Mouse (Mus musculus) liver, embryonic 16.5 days (tissue): ENCODE measurements at regions not wholly inside any gene's neighbourhood (a gene's known extent, or its start where the extent isn't known, plus 50 kb on each side); places are given as distances from the start of the nearest gene placed in this dataset.
A peak's percentile ranks its signal among the peaks of the same experiment; 100 is the strongest.

Experiments
- ATAC-seq: fragments of 200-750 bp; cut with Nextera tagmentation; 2 replicates; pipeline ENCODE4 v1.8.0; 2017; ENCODE audit warnings: low read depth, mild to moderate bottlenecking, moderate number of reproducible peaks, moderate library complexity
- H3K27ac ChIP-seq: fragments of 300-500 bp; sonication (generic); 2 replicates; pipeline ENCODE4 v1.5.1; 2014; ENCODE audit warnings: mild to moderate bottlenecking, low read length
- H3K27me3 ChIP-seq: fragments of 300-500 bp; sonication (generic); 2 replicates; pipeline ENCODE4 v1.6.1; 2014; ENCODE audit warnings: low read depth, low read length, mixed read lengths; ENCODE audit not compliant: control insufficient read depth, insufficient read depth
- H3K36me3 ChIP-seq: fragments of 300-500 bp; sonication (generic); 2 replicates; pipeline ENCODE4 v1.6.1; 2014; ENCODE audit warnings: mild to moderate bottlenecking; ENCODE audit not compliant: control insufficient read depth, insufficient read depth
- H3K4me1 ChIP-seq: fragments of 300-500 bp; sonication (generic); 2 replicates; pipeline ENCODE4 v1.6.1; 2014; ENCODE audit warnings: low read depth, low read length, mixed read lengths; ENCODE audit not compliant: control insufficient read depth
- H3K4me2 ChIP-seq: fragments of 300-500 bp; sonication (generic); 2 replicates; pipeline ENCODE4 v1.6.1; 2014; ENCODE audit warnings: low read depth, low read length, mixed read lengths
- H3K4me3 ChIP-seq: fragments of 300-500 bp; sonication (generic); 2 replicates; pipeline ENCODE4 v1.5.1; 2014; ENCODE audit warnings: low read depth, mild to moderate bottlenecking, low read length
- H3K9ac ChIP-seq: fragments of 300-500 bp; sonication (generic); 2 replicates; pipeline ENCODE4 v1.6.1; 2014; ENCODE audit warnings: low read depth, low read length
- H3K9me3 ChIP-seq: fragments of 300-500 bp; sonication (generic); replicated peaks from 2 replicates; pipeline ENCODE4 v1.6.1; 2016; ENCODE audit warnings: low read length; ENCODE audit not compliant: control insufficient read depth
- WGBS: fragments of 180-500 bp; shearing (Covaris S2); extraction: QIAGEN DNeasy Blood & Tissue Kit; methylation state at CpG from one replicate; pipeline ENCODE4 v1.1.7; 2014; ENCODE audit not compliant: insufficient replicate concordance; 5-methylcytosine and 5-hydroxymethylcytosine counted together

DNA sequence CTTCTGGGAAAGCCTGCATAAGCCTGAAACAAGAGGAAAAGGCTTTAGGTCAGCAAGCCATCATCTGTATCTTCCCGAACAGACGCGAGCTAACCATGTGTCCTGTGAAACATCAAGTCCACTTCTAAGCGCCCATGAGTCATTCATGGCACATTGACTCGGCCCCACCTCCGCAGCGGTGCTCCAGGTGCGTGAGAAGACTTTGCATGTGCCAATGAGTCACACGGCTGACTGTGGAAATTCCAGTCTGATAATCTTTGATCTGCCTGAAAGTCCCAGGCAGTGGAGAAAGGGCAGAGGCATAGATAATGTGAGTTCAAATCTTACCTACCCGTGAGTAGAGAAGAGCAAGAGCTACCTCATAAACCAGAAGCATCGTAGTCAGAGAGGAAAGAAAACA is 137.8 kb downstream of the Pfkfb3 start:
- H3K36me3 ChIP-seq = no peaks in the 10 kb centered on the region
- no peaks in the 10 kb centered on the region for H3K9me3 ChIP-seq
- no peak overlapping the region for H3K4me3 ChIP-seq
- no peak for ATAC-seq
- H3K4me1 ChIP-seq = no peaks in the 10 kb centered on the region
- H3K4me2 ChIP-seq = no peak overlapping the region
- no peak overlapping the region for H3K9ac ChIP-seq
- WGBS = 80% methylated on average over 11 of the region's 11 CpGs
- H3K27ac ChIP-seq = no peak overlapping the region
- no peaks in the 10 kb centered on the region for H3K27me3 ChIP-seq

DNA sequence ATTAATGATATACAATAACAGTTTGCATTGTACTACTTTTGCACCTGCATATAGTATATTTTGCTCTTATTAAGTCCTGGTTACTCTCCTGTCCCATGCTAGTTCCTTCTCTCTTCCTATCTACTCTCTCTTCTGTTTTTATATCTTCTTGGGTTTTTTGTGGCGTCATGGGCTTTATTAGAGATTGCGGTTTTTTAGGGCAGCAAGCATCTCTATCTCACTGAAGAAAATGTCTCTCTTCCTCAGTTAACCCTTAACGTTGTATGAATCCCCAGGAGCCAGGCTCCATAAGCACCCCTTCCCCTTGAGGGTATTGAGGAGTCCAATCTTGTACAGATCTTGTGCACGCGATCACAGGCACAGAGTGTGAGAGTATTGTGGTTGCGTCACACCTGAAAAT is 141.4 kb downstream of the Pfkfb3 start:
- WGBS = 72% methylated on average over 6 of the region's 6 CpGs
- Histone ChIP-seq H3K9me3 (no peaks in the 10 kb centered on the region), H3K27ac (no peak overlapping the region), H3K4me3 (no peak overlapping the region), H3K4me1 (no peaks in the 10 kb centered on the region), H3K9ac (no peak overlapping the region), H3K27me3 (no peaks in the 10 kb centered on the region), H3K36me3 (no peaks in the 10 kb centered on the region), H3K4me2 (no peak overlapping the region)
- ATAC-seq = no peak

DNA sequence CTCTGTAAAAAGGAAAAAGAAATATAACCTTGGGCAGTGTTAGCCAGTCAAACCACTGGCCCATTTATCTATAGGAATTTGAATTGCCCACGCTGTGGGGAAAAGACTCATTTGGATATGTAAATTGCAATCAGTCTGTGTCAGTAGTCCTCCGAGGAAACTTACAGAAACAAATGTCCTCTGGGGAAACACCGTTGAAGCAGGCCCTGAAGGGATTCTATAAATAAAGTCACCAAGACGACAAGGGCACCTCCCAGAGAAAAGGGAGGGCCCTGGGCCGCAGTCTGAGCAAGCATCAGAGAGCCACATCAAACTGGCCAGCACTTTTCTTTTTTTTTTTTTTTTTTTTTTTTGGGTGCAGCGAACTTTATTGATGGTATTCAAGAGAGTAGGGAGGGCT is 145.4 kb downstream of the Pfkfb3 start:
- no peak overlapping the region for H3K4me3 ChIP-seq
- WGBS = 64% methylated on average over 5 of the region's 6 CpGs
- H3K9me3 ChIP-seq = no peaks in the 10 kb centered on the region
- H3K36me3 ChIP-seq = no peaks in the 10 kb centered on the region
- no peak overlapping the region for H3K9ac ChIP-seq
- H3K27me3 ChIP-seq = no peaks in the 10 kb centered on the region
- ATAC-seq = no peak
- no peak overlapping the region for H3K27ac ChIP-seq
- H3K4me1 ChIP-seq = no peaks in the 10 kb centered on the region
- H3K4me2 ChIP-seq = no peak overlapping the region

DNA sequence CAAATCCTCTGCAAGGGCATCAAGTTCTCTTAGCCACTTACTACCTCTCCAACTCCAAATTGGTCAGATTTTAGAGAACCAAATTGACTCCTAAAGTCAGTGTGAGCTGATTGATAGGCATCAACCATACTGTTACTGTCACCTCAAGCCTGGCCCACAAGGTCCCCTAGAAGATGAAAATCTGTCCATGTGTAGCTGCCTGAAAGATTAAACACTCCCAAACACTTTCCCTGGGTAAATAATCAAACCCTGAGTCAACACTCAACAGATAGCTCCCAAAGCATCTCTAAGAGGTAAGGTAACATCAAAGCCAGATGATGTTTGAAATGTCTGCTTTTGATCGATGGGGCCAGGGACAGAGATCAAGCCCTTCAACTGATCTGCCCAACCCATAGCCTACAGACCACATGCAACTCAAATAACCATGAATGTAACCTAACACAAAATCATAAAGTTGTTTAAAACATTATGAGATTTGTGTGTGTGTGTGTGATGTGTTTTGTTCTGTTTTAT is 147.7 kb downstream of the Pfkfb3 start:
- no peaks in the 10 kb centered on the region for H3K36me3 ChIP-seq
- H3K9ac ChIP-seq = no peak overlapping the region
- no peak overlapping the region for H3K27ac ChIP-seq
- peak; percentile 67 for ATAC-seq
- H3K4me1 ChIP-seq = no peaks in the 10 kb centered on the region
- no peaks in the 10 kb centered on the region for H3K27me3 ChIP-seq
- H3K9me3 ChIP-seq = no peaks in the 10 kb centered on the region
- H3K4me2 ChIP-seq = no peak overlapping the region
- H3K4me3 ChIP-seq = no peak overlapping the region
- 53% methylated on average over 1 of the region's 1 CpGs for WGBS

DNA sequence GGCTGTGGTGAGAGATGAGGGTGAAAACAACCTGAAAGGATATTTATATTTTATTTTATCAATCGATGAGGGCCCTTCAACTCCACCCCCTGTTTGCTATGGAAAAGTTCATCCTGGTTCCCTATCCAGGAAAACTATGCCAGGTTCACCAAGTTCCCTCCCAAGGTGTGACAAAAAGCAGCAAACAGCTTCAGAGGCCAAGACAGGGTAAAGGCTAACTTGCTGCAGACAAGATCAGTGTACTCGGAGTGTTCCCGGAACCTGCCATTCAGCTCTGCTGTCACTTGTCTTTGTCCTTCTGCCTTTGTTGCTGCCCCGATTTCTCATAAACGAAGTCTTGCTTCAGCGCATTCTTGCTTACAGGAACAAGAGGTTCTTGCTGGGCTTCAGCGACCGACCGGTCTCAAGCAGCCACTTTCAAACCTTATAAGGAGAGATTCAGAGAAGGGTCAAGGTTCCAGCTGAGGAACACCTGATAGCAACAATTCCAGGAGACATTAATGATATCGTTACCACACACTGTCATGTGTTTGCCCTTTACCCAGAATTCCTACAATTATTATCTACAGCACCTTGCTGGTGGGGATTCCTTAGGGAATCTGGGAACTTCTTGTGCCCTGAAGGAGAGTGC is 151.5 kb downstream of the Pfkfb3 start:
- no peak for ATAC-seq

DNA sequence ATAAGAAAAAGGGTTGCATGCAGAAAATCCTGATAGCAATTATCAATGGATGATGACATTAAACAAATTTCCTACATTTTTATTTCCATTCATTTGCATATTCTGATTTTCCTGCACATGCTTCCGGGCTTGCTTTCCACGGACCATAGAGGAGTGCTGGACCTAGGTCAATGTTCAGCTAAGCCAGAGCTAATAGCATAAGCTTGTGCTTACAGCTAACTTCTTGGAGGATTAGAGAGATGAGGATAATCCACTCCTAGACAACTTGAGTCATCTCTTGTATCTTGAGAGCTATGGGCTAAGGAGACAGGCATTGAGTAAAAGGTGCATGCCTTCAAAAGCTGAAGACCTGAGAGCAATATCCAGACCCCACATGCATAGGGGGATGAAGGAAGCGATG is 154.5 kb downstream of the Pfkfb3 start:
- Histone ChIP-seq H3K9ac (no peak overlapping the region), H3K4me2 (no peak overlapping the region), H3K27ac (no peak overlapping the region), H3K27me3 (no peaks in the 10 kb centered on the region), H3K9me3 (no peaks in the 10 kb centered on the region), H3K36me3 (no peaks in the 10 kb centered on the region), H3K4me1 (no peaks in the 10 kb centered on the region), H3K4me3 (no peak overlapping the region)
- no peak for ATAC-seq
- WGBS = 74% methylated on average over 3 of the region's 3 CpGs

More for the DNA sequence above, 151.5 kb downstream of the Pfkfb3 start:
- H3K4me2 ChIP-seq = no peak overlapping the region
- H3K27ac ChIP-seq = no peak overlapping the region
- no peaks in the 10 kb centered on the region for H3K36me3 ChIP-seq
- H3K9ac ChIP-seq = no peak overlapping the region
- no peaks in the 10 kb centered on the region for H3K4me1 ChIP-seq
- no peaks in the 10 kb centered on the region for H3K27me3 ChIP-seq
- H3K4me3 ChIP-seq = no peak overlapping the region
- WGBS = 74% methylated on average over 10 of the region's 10 CpGs
- no peaks in the 10 kb centered on the region for H3K9me3 ChIP-seq

DNA sequence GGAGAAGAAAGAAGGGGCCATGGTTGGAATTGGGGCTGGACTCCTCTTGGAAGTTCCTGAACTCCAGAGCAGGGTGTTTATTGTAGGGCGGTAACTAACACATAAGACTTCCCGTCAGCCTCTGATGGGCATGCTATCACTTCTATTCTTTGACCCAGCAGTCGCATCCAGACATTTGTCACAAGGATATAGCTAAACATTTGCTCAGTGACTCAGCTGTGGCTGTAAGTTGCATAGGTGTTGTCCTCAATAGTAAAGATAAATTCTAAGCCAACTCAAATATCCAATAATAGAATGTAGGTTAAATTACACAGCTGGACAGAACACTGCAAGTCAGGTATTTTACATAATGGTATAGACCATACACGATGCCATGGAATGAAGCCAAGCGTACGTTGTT is 154.9 kb downstream of the Pfkfb3 start:
- no peak for ATAC-seq

DNA sequence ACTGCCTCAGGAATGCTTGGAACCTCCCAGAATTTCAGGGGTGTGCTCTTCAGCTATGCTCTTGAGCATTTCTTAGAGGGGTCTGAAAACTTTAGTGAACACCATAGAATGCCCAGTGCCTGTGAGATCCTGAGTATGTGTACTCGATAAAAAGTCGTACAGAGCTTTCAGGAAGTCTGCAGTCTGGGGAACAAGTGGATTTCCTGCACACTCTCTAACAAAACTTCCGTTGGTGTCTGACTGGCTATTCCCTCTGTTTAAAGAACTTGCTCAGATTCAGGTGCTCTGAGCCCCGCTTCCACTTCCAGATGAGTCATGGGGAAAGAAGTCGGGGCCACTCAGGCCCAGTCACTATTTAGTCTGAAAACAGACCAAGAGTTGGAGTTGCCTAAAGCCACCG is 155.5 kb downstream of the Pfkfb3 start:
- no peaks in the 10 kb centered on the region for H3K27me3 ChIP-seq
- H3K27ac ChIP-seq = no peak overlapping the region
- WGBS = 16% methylated on average over 6 of the region's 6 CpGs
- H3K4me3 ChIP-seq = no peak overlapping the region
- H3K4me1 ChIP-seq = no peaks in the 10 kb centered on the region
- no peak overlapping the region for H3K9ac ChIP-seq
- no peaks in the 10 kb centered on the region for H3K9me3 ChIP-seq
- no peaks in the 10 kb centered on the region for H3K36me3 ChIP-seq
- H3K4me2 ChIP-seq = no peak overlapping the region
- no peak for ATAC-seq

More for the DNA sequence above, 154.9 kb downstream of the Pfkfb3 start:
- no peaks in the 10 kb centered on the region for H3K4me1 ChIP-seq
- no peak overlapping the region for H3K9ac ChIP-seq
- no peaks in the 10 kb centered on the region for H3K9me3 ChIP-seq
- no peaks in the 10 kb centered on the region for H3K27me3 ChIP-seq
- H3K27ac ChIP-seq = no peak overlapping the region
- no peak overlapping the region for H3K4me2 ChIP-seq
- H3K36me3 ChIP-seq = no peaks in the 10 kb centered on the region
- WGBS = 66% methylated on average over 6 of the region's 6 CpGs
- H3K4me3 ChIP-seq = no peak overlapping the region

DNA sequence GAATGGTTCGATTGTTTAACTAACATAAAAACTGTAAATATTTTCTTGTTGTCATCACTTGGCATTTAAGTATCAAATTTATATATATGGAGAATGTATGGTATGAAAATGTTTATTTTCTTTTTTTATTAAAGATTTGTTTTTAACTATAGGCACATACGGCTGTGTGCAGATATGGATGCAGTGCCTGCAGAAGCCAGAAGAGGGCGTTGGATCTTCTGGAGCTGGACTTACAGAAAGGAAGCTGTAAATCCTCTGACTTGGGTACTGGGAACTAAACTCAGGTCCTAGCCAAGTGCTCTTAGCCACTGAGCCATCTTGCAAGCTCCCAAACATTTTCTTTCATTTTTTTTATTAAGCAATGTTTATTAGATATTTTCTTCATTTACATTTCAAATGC is 157.0 kb downstream of the Pfkfb3 start:
- Histone ChIP-seq H3K36me3 (no peaks in the 10 kb centered on the region), H3K9ac (no peak overlapping the region), H3K4me1 (no peaks in the 10 kb centered on the region), H3K27me3 (no peaks in the 10 kb centered on the region), H3K27ac (no peak overlapping the region), H3K9me3 (no peaks in the 10 kb centered on the region), H3K4me3 (no peak overlapping the region), H3K4me2 (no peak overlapping the region)
- no peak for ATAC-seq
- WGBS = 72% methylated on average over 3 of the region's 3 CpGs
